Mouse (Mus musculus) C2C12 (cell line): Measurements from ENCODE around the gene Camta1. TPM values are rescaled to one million over a fixed set of nuclear protein-coding genes. Genes with fewer than 3 reads are reported as not detected.

ENCODE experiments used
- H3K27me3 ChIP-seq: one replicate; pipeline ENCODE4 v1.6.1; 2011; ENCODE audit not compliant: control insufficient read depth, insufficient read depth, insufficient read length
- H3K36me3 ChIP-seq: one replicate; pipeline ENCODE4 v1.6.1; 2011; ENCODE audit not compliant: control insufficient read depth, insufficient read depth
- H3K4me3 ChIP-seq: one replicate; pipeline ENCODE4 v1.5.1; 2011; ENCODE audit warnings: mild to moderate bottlenecking, control low read depth; ENCODE audit not compliant: poor library complexity, insufficient read depth, severe bottlenecking
- H3K79me2 ChIP-seq: one replicate; pipeline ENCODE4 v1.6.1; 2011; ENCODE audit not compliant: control insufficient read depth, insufficient read depth
- H3K79me3 ChIP-seq: one replicate; pipeline ENCODE4 v1.6.1; 2011; ENCODE audit warnings: low read depth, control low read depth
- H3ac ChIP-seq: one replicate; pipeline ENCODE3; 2011; ENCODE audit warnings: low read depth; ENCODE audit not compliant: control insufficient read depth, insufficient read length
- CEBPB ChIP-seq: IDR thresholded peaks from one replicate; pipeline ENCODE4 v1.6.1; 2011; ENCODE audit warnings: low read depth, mild to moderate bottlenecking, control low read depth, moderate library complexity
- CTCF ChIP-seq: IDR thresholded peaks from one replicate; pipeline ENCODE4 v1.5.1; 2011; ENCODE audit not compliant: control insufficient read depth, insufficient read depth, insufficient read length
- FOSL1 ChIP-seq: IDR thresholded peaks from one replicate; pipeline ENCODE4 v1.8.0; 2011; ENCODE audit warnings: mild to moderate bottlenecking, low read length; ENCODE audit not compliant: poor library complexity, insufficient read depth, severe bottlenecking
- MAX ChIP-seq: IDR thresholded peaks from one replicate; pipeline ENCODE4 v1.6.1; 2011; ENCODE audit warnings: mild to moderate bottlenecking, control low read depth
- MYOD1 ChIP-seq: IDR thresholded peaks from one replicate; pipeline ENCODE4 v1.6.1; 2011; ENCODE audit warnings: low read depth; ENCODE audit not compliant: control insufficient read depth, insufficient read length
- MYOG ChIP-seq: IDR thresholded peaks from one replicate; pipeline ENCODE4 v1.6.1; 2011; ENCODE audit not compliant: control insufficient read depth, insufficient read length; ENCODE audit errors: extremely low read depth
- USF1 ChIP-seq: IDR thresholded peaks from one replicate; pipeline ENCODE4 v1.6.1; 2011; ENCODE audit warnings: low read depth, mild to moderate bottlenecking, control low read depth, moderate library complexity
- polyA plus RNA-seq: library from polyadenylated mRNA; unstranded; fragments of >200 nt; fragmentation: generic; extraction: Trizol; gene quantifications from one replicate; pipeline ENCODE4 v1.2.1, GENCODE M21; 2012; ENCODE audit warnings: missing spikeins

Camta1 gene
- polyA plus RNA-seq, 1 experiment = 21.7 TPM

GRCm38 (mm10) chr4:151729116-151729515 is 132.6 kb downstream of the Camta1 start:
- no peak for TF ChIP-seq CEBPB
- no peak for TF ChIP-seq MAX
- TF ChIP-seq MYOG = no peak
- no peak for TF ChIP-seq MYOD1
- TF ChIP-seq USF1 = no peak
- TF ChIP-seq FOSL1 = no peak
- TF ChIP-seq CTCF = no peak
- H3K79me3 ChIP-seq = no peaks in the 10 kb centered on the region
- no peak overlapping the region for H3K4me3 ChIP-seq
- no peaks in the 10 kb centered on the region for H3K79me2 ChIP-seq
- H3K36me3 ChIP-seq = no peaks in the 10 kb centered on the region
- H3ac ChIP-seq = no peak overlapping the region
- H3K27me3 ChIP-seq = peaks cover 33% of the 10 kb centered on the region

DNA sequence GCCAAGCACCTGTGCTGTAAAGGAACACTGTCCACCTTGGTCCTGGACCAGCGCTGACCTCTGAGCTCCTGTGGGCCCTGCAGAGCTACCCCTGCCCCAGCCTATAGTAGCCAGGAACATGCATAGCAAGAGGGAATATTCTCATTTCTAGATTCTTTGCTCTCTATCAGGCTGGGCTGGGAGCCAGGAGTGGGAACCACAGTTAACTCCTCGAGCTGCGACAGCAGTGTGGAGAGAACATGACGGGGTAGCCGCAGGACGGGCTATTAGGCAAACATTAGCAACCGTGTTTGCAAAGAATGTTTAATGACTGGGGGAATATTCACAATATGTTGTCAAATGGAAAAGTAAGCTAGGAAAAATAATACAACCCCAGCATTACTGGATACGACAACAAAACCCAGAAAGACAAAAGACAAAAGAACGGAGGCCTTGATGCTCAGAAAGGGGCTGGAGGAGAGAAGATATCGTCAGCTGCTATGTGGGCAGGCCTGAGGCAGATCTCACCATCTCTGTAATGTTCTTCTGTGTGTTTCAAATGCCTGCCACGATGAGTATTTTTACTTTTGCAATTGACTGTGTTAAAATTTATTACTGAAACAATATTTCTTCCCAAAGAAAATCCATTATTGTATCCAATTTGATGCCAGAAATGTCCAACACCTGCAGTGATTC is 133.1 kb downstream of the Camta1 start:
- Histone ChIP-seq H3K36me3 (no peaks in the 10 kb centered on the region), H3ac (no peak overlapping the region), H3K4me3 (no peak overlapping the region), H3K79me2 (no peaks in the 10 kb centered on the region), H3K27me3 (peaks cover 32% of the 10 kb centered on the region), H3K79me3 (no peaks in the 10 kb centered on the region)
- TF ChIP-seq MYOD1 (no peak), FOSL1 (no peak), MYOG (no peak), USF1 (no peak), CEBPB (no peak), MAX (no peak), CTCF (no peak)

GRCm38 (mm10) chr4:151726396-151726795 is 135.3 kb downstream of the Camta1 start:
- H3K79me3 ChIP-seq = no peaks in the 10 kb centered on the region
- no peak overlapping the region for H3K4me3 ChIP-seq
- no peak for TF ChIP-seq MYOG
- TF ChIP-seq MYOD1 = no peak
- no peak for TF ChIP-seq USF1
- TF ChIP-seq MAX = no peak
- TF ChIP-seq FOSL1 = no peak
- no peak for TF ChIP-seq CEBPB
- TF ChIP-seq CTCF = no peak
- peaks cover 18% of the 10 kb centered on the region for H3K27me3 ChIP-seq
- no peak overlapping the region for H3ac ChIP-seq
- no peaks in the 10 kb centered on the region for H3K79me2 ChIP-seq
- H3K36me3 ChIP-seq = no peaks in the 10 kb centered on the region

GRCm38 (mm10) chr4:151724897-151725296 is 136.8 kb downstream of the Camta1 start:
- TF ChIP-seq MAX (no peak), MYOG (no peak), CTCF (no peak), MYOD1 (no peak), USF1 (no peak), FOSL1 (no peak), CEBPB (no peak)
- no peaks in the 10 kb centered on the region for H3K36me3 ChIP-seq
- no peak overlapping the region for H3K4me3 ChIP-seq
- no peaks in the 10 kb centered on the region for H3K79me3 ChIP-seq
- no peaks in the 10 kb centered on the region for H3K79me2 ChIP-seq
- peaks cover 20% of the 10 kb centered on the region for H3K27me3 ChIP-seq
- no peak overlapping the region for H3ac ChIP-seq

GRCm38 (mm10) chr4:151720722-151721467 is 140.8 kb downstream of the Camta1 start:
- no peak for TF ChIP-seq MYOG
- TF ChIP-seq MAX = no peak
- TF ChIP-seq FOSL1 = no peak
- no peak for TF ChIP-seq USF1
- no peak for TF ChIP-seq CEBPB
- no peak for TF ChIP-seq CTCF
- no peak for TF ChIP-seq MYOD1
- Histone ChIP-seq H3ac (no peak overlapping the region), H3K4me3 (no peak overlapping the region), H3K79me3 (no peaks in the 10 kb centered on the region), H3K36me3 (no peaks in the 10 kb centered on the region), H3K27me3 (peaks cover 30% of the 10 kb centered on the region), H3K79me2 (no peaks in the 10 kb centered on the region)
